Mouse (Mus musculus) adrenal gland, adult 8-10 months (tissue): Measurements from ENCODE around the gene Adpgk. TPM values are rescaled to one million over a fixed set of nuclear protein-coding genes. Genes with fewer than 3 reads are reported as not detected.

Experiments used
- total RNA-seq, 4 experiments: library from RNA; stranded (reverse); gene quantifications; 2 replicates each; pipeline ENCODE4 v1.2.4; 2022

Gene Adpgk
- total RNA-seq, 4 experiments from 2014 or later = 30.6 to 33.5 (median 31.2) TPM

Other genes with a start within 250 kb of the Adpgk start
- gene Bbs4, start 62.0 kb downstream of the Adpgk start, total RNA-seq = 10 to 100 TPM; 11.1 to 25.4 (median 18.9) TPM
- gene Arih1, start 195.1 kb downstream of the Adpgk start, total RNA-seq = 100 to 1,000 TPM; 107 to 144 (median 120) TPM
- 100 to 1,000 TPM; 125 to 176 (median 142) TPM for gene Hexa, start 248.0 kb downstream of the Adpgk start, total RNA-seq
- 1 to 10 TPM; 1.5 to 3.9 (median 3.5) TPM for gene Tmem202, start 248.3 kb downstream of the Adpgk start, total RNA-seq